Comparison of ENCODE assay signal across 8 mouse cellular contexts in genomic region chr14:57758237-57758636, GRCm38 (mm10). TPM values are rescaled to one million over a fixed set of nuclear protein-coding genes. Genes with fewer than 3 reads are reported as not detected.
A peak's percentile ranks its signal among the peaks of the same experiment; 100 is the strongest.
DNase-seq lines count a peak whose midpoint lies in the region; ATAC-seq and TF ChIP-seq lines count a peak whose summit lies in the region.

Gene Lats2 (minus strand): TSS chr14:57758388.

- no peak within 1 kb of the TSS for H3K4me2 ChIP-seq in midbrain, embryonic 11.5 days
- H3K4me2 ChIP-seq in midbrain, embryonic 15.5 days = no peak within 1 kb of the TSS
- no peak within 1 kb of the TSS for H3K4me2 ChIP-seq in heart, embryonic 13.5 days
- H3K4me2 ChIP-seq in liver, postnatal 0 days (ENCODE audit: low read depth, low read length) = no peak within 1 kb of the TSS

- DNase-seq in cerebellum, adult 2 months = no peak
- DNase-seq in cerebellum, adult 9-11 months = no peak
- DNase-seq in midbrain, embryonic 11.5 days (ENCODE audit: low spot score, missing footprints) = no peak
- no peak for DNase-seq in liver, postnatal 0 days
- no peak for DNase-seq in right cerebral cortex, postnatal 25 days
- DNase-seq in right cerebral cortex, adult 2 months (ENCODE audit: low spot score in 2 of 2) = no peak

- WGBS in cerebellum, adult 2 months = 61% methylated on average over 4 of the region's 4 CpGs
- 86% methylated on average over 4 of the region's 4 CpGs for WGBS in midbrain, embryonic 11.5 days
- WGBS in midbrain, embryonic 15.5 days = 87% methylated on average over 4 of the region's 4 CpGs
- WGBS in heart, embryonic 13.5 days = 78% methylated on average over 4 of the region's 4 CpGs
- WGBS in liver, postnatal 0 days (ENCODE audit: insufficient replicate concordance) = 85% methylated on average over 4 of the region's 4 CpGs

- H3K27ac ChIP-seq in cerebellum, adult 2 months (ENCODE audit: insufficient read depth, low read length) = no peak within 1 kb of the TSS
- no peak within 1 kb of the TSS for H3K27ac ChIP-seq in midbrain, embryonic 11.5 days (ENCODE audit: low read depth, low read length)
- no peak within 1 kb of the TSS for H3K27ac ChIP-seq in midbrain, embryonic 15.5 days
- H3K27ac ChIP-seq in heart, embryonic 13.5 days (replicated peaks) = no peak within 1 kb of the TSS
- no peak within 1 kb of the TSS for H3K27ac ChIP-seq in liver, postnatal 0 days (ENCODE audit: low read depth)

- no peaks in the 10 kb centered on the region for H3K27me3 ChIP-seq in cerebellum, adult 2 months (ENCODE audit: control insufficient read depth, insufficient read depth, low read length)
- no peaks in the 10 kb centered on the region for H3K27me3 ChIP-seq in midbrain, embryonic 11.5 days (ENCODE audit: control insufficient read depth, insufficient read depth, low read length)
- no peaks in the 10 kb centered on the region for H3K27me3 ChIP-seq in midbrain, embryonic 15.5 days (replicated peaks)
- no peaks in the 10 kb centered on the region for H3K27me3 ChIP-seq in heart, embryonic 13.5 days (replicated peaks)
- H3K27me3 ChIP-seq in liver, postnatal 0 days (ENCODE audit: insufficient read depth, low read length) = no peaks in the 10 kb centered on the region

- no peak for ATAC-seq in midbrain, embryonic 11.5 days (ENCODE audit: low FRiP score)
- no peak for ATAC-seq in midbrain, embryonic 15.5 days (replicated peaks)
- no peak for ATAC-seq in heart, embryonic 13.5 days (ENCODE audit: extremely low read depth, insufficient number of reproducible peaks, low FRiP score, low TSS enrichment)
- ATAC-seq in liver, postnatal 0 days = peak; percentile 26; the same call in 1 of the 2 replicates

- TF ChIP-seq POLR2A in cerebellum, adult 2 months (IDR thresholded peaks at IDR 0.05; ENCODE audit: borderline replicate concordance, insufficient read depth, low read length) = no peak

- no peak within 1 kb of the TSS for H3K9ac ChIP-seq in midbrain, embryonic 11.5 days (ENCODE audit: low read length)
- no peak within 1 kb of the TSS for H3K9ac ChIP-seq in midbrain, embryonic 15.5 days
- H3K9ac ChIP-seq in heart, embryonic 13.5 days = no peak within 1 kb of the TSS
- H3K9ac ChIP-seq in liver, postnatal 0 days (replicated peaks) = no peak within 1 kb of the TSS

- H3K4me3 ChIP-seq in cerebellum, adult 2 months (replicated peaks; ENCODE audit: insufficient read depth, low read depth, low read length) = no peak within 1 kb of the TSS
- H3K4me3 ChIP-seq in midbrain, embryonic 11.5 days (ENCODE audit: low read depth, low read length) = no peak within 1 kb of the TSS
- no peak within 1 kb of the TSS for H3K4me3 ChIP-seq in midbrain, embryonic 15.5 days
- H3K4me3 ChIP-seq in heart, embryonic 13.5 days = no peak within 1 kb of the TSS
- no peak within 1 kb of the TSS for H3K4me3 ChIP-seq in liver, postnatal 0 days (ENCODE audit: low read depth, low read length)

- no peak for TF ChIP-seq EP300 in liver, postnatal 0 days (IDR thresholded peaks at IDR 0.05; ENCODE audit: low read depth)

- no peaks in the 10 kb centered on the region for H3K9me3 ChIP-seq in midbrain, embryonic 11.5 days (ENCODE audit: control insufficient read depth, low read length)
- H3K9me3 ChIP-seq in midbrain, embryonic 15.5 days = no peaks in the 10 kb centered on the region
- H3K9me3 ChIP-seq in heart, embryonic 13.5 days = no peaks in the 10 kb centered on the region
- H3K9me3 ChIP-seq in liver, postnatal 0 days (ENCODE audit: low read length) = no peaks in the 10 kb centered on the region

- no peaks in the 10 kb centered on the region for H3K4me1 ChIP-seq in cerebellum, adult 2 months (ENCODE audit: control insufficient read depth, insufficient read depth, low read length)
- H3K4me1 ChIP-seq in midbrain, embryonic 11.5 days (ENCODE audit: control insufficient read depth, insufficient read depth, low read length) = peaks cover 5% of the 10 kb centered on the region
- 0 out of 2 replicates have a peak, but pooled peaks cover 3% of the 10 kb centered on the region for H3K4me1 ChIP-seq in midbrain, embryonic 15.5 days
- H3K4me1 ChIP-seq in heart, embryonic 13.5 days = peaks cover 18% of the 10 kb centered on the region
- peaks cover 31% of the 10 kb centered on the region for H3K4me1 ChIP-seq in liver, postnatal 0 days (ENCODE audit: insufficient read depth)

- TF ChIP-seq CTCF in cerebellum, adult 2 months (IDR thresholded peaks at IDR 0.05; ENCODE audit: borderline replicate concordance, insufficient read depth, low read depth, low read length) = no peak
- no peak for TF ChIP-seq CTCF in liver, postnatal 0 days (IDR thresholded peaks at IDR 0.05; ENCODE audit: low read depth)

- no peaks in the 10 kb centered on the region for H3K36me3 ChIP-seq in midbrain, embryonic 11.5 days (ENCODE audit: control insufficient read depth, insufficient read depth, low read length)
- H3K36me3 ChIP-seq in midbrain, embryonic 15.5 days (replicated peaks) = no peaks in the 10 kb centered on the region
- no peaks in the 10 kb centered on the region for H3K36me3 ChIP-seq in heart, embryonic 13.5 days
- no peaks in the 10 kb centered on the region for H3K36me3 ChIP-seq in liver, postnatal 0 days (replicated peaks; ENCODE audit: insufficient read depth, low read length)

RNA-seq across cellular contexts. Expression of gene Lats2, which starts in this region (rescaled TPM):
- 32.6 and 33.5 TPM in 2 replicates for polyA plus RNA-seq in cerebellum, adult 2 months (2012; rRNA removed)
- polyA plus RNA-seq in midbrain, embryonic 11.5 days (2014; fragmentation: Nextera tagmentation; extraction: Ambion mirVana) = 10.7 and 11.2 TPM in 2 replicates
- polyA plus RNA-seq in midbrain, embryonic 15.5 days (2015; fragmentation: Nextera tagmentation; extraction: Ambion mirVana) = 7.6 TPM in 2 replicates
- 21.2 and 21.7 TPM in 2 replicates for polyA plus RNA-seq in heart, embryonic 13.5 days (2015; fragmentation: Nextera tagmentation; extraction: Ambion mirVana)
- polyA plus RNA-seq in liver, postnatal 0 days (2015; fragmentation: Nextera tagmentation; extraction: Ambion mirVana) = 4.7 and 4.9 TPM in 2 replicates
